Mouse (Mus musculus) right cerebral cortex, adult 2 months (tissue): ENCODE measurements around the gene Padi4.

Source experiments
- DNase-seq, 2 experiments: peaks; one replicate each; pipeline ENCODE4 v3.0.0; 2021 to 2022; ENCODE audit warnings: low spot score in 2 of 2

Gene Padi4

GRCm38 (mm10) chr4:140701716-140702561 lies 72.1 kb downstream of the Padi4 start:
- no peak for DNase-seq

- DNase-seq: peak; percentile 72 to 77
These were observed 72.9 kb downstream of the Padi4 start for GRCm38 (mm10) chr4:140701049-140701715.

GRCm38 (mm10) chr4:140700269-140701018 lies 73.6 kb downstream of the Padi4 start, which contains the start of gene Rcc2:
TSS of gene Rcc2 (plus strand) at chr4:140700541.
- DNase-seq: no peak

GRCm38 (mm10) chr4:140699441-140700127 lies 74.5 kb downstream of the Padi4 start:
- DNase-seq: peak; percentile 72 to 76
